Comparison of ENCODE assay signal across 13 mouse cellular contexts in genomic region chr3:50307339-50308327, GRCm38 (mm10).
DNase-seq lines count a peak whose midpoint lies in the region; ATAC-seq and TF ChIP-seq lines count a peak whose summit lies in the region.
"Had no signal": no experiment of that assay in that cellular context is flagged by ENCODE, and none has a peak within 500 bp of the region (broad histone marks: within the 10 kb centered on the region; RNA-seq: fewer than 3 reads in every experiment).

No protein-coding gene starts in this region.

- no peak overlapping the region for H3K27ac ChIP-seq in midbrain, embryonic 15.5 days
- H3K27ac ChIP-seq in midbrain, embryonic 10.5 days (replicated peaks), result no peak overlapping the region
- H3K27ac ChIP-seq in embryonic facial prominence, embryonic 14.5 days (replicated peaks; ENCODE audit: low read depth, low read length), result no peak overlapping the region
- H3K27ac ChIP-seq: heart, embryonic 13.5 days; hindbrain, embryonic 10.5 days had no signal

- no peak overlapping the region for H3ac ChIP-seq in myocyte (ENCODE audit: control insufficient read depth, insufficient read length)

- WGBS in midbrain, embryonic 15.5 days, result 67% methylated on average over 14 of the region's 14 CpGs
- 88% methylated on average over 14 of the region's 14 CpGs for WGBS in midbrain, embryonic 10.5 days
- 52% methylated on average over 14 of the region's 14 CpGs for WGBS in embryonic facial prominence, embryonic 14.5 days

- peak; percentile 39; the same call in 1 of the 2 replicates for ATAC-seq in midbrain, embryonic 15.5 days (replicated peaks)
- ATAC-seq in embryonic facial prominence, embryonic 14.5 days (ENCODE audit: low read depth), result no peak; the same call in 1 of the 2 replicates

- TF ChIP-seq POLR2A in myocyte (IDR thresholded peaks at IDR 0.05; ENCODE audit: insufficient read length, low read depth), result no peak

- no peaks in the 10 kb centered on the region for H3K9me3 ChIP-seq in midbrain, embryonic 15.5 days
- H3K9me3 ChIP-seq in midbrain, embryonic 10.5 days (replicated peaks), result no peaks in the 10 kb centered on the region
- no peaks in the 10 kb centered on the region for H3K9me3 ChIP-seq in embryonic facial prominence, embryonic 14.5 days (ENCODE audit: control insufficient read depth, low read length)
- H3K9me3 ChIP-seq: heart, embryonic 13.5 days; hindbrain, embryonic 10.5 days had no signal

- no peak for DNase-seq in midbrain, embryonic 10.5 days (ENCODE audit: low spot score)
- peak; percentile 65 for DNase-seq in embryonic facial prominence, embryonic 14.5 days (ENCODE audit: low spot score)
- DNase-seq in lung, postnatal 25 days (ENCODE audit: low spot score), result no peak
- no peak for DNase-seq in gastrocnemius, postnatal 36 days
- DNase-seq in adipocyte (ENCODE audit: low spot score), result no peak
- DNase-seq: cerebellum, adult 9-10 months; kidney, adult 11 months; lung, adult 18-20 months; retina, postnatal 1 day had no signal

- H3K4me1 ChIP-seq in midbrain, embryonic 15.5 days, result no peaks in the 10 kb centered on the region
- H3K4me1 ChIP-seq in midbrain, embryonic 10.5 days, result no peaks in the 10 kb centered on the region
- 0 out of 2 replicates have a peak, but pooled peaks cover 4% of the 10 kb centered on the region for H3K4me1 ChIP-seq in embryonic facial prominence, embryonic 14.5 days (ENCODE audit: control insufficient read depth, insufficient read depth, low read length)
- H3K4me1 ChIP-seq: hindbrain, embryonic 10.5 days had no signal

- no peaks in the 10 kb centered on the region for H3K79me2 ChIP-seq in myocyte (ENCODE audit: control insufficient read depth, insufficient read depth)

- no peaks in the 10 kb centered on the region for H3K36me3 ChIP-seq in midbrain, embryonic 15.5 days (replicated peaks)
- no peaks in the 10 kb centered on the region for H3K36me3 ChIP-seq in midbrain, embryonic 10.5 days
- no peaks in the 10 kb centered on the region for H3K36me3 ChIP-seq in embryonic facial prominence, embryonic 14.5 days (ENCODE audit: control insufficient read depth, insufficient read depth, low read length)
- H3K36me3 ChIP-seq in myocyte (ENCODE audit: control insufficient read depth, insufficient read depth), result no peaks in the 10 kb centered on the region
- H3K36me3 ChIP-seq: heart, embryonic 13.5 days; hindbrain, embryonic 10.5 days had no signal

- H3K4me3 ChIP-seq in midbrain, embryonic 15.5 days, result no peak overlapping the region
- no peak overlapping the region for H3K4me3 ChIP-seq in midbrain, embryonic 10.5 days
- H3K4me3 ChIP-seq in embryonic facial prominence, embryonic 14.5 days (ENCODE audit: low read depth, low read length), result no peak overlapping the region
- H3K4me3 ChIP-seq in myocyte, result no peak overlapping the region
- H3K4me3 ChIP-seq: heart, embryonic 13.5 days; hindbrain, embryonic 10.5 days had no signal

- no peak overlapping the region for H3K9ac ChIP-seq in midbrain, embryonic 15.5 days
- H3K9ac ChIP-seq in embryonic facial prominence, embryonic 14.5 days (ENCODE audit: low read depth, low read length), result no peak overlapping the region
- H3K9ac ChIP-seq: heart, embryonic 13.5 days had no signal

- intact Hi-C loops in gastrocnemius, postnatal 36 days (cut with DNase I), result loop anchor here (10.0 kb wide), 1 partner anchor 77 kb away; no protein-coding TSS in a partner anchor

- H3K27me3 ChIP-seq in midbrain, embryonic 15.5 days (replicated peaks), result no peaks in the 10 kb centered on the region
- H3K27me3 ChIP-seq in midbrain, embryonic 10.5 days (ENCODE audit: low read depth, poor library complexity, severe bottlenecking), result no peaks in the 10 kb centered on the region
- no peaks in the 10 kb centered on the region for H3K27me3 ChIP-seq in embryonic facial prominence, embryonic 14.5 days (replicated peaks; ENCODE audit: control insufficient read depth, insufficient read depth, low read length)
- H3K27me3 ChIP-seq in myocyte (ENCODE audit: control insufficient read depth, insufficient read depth, insufficient read length), result no peaks in the 10 kb centered on the region
- H3K27me3 ChIP-seq: heart, embryonic 13.5 days had no signal

- H3K4me2 ChIP-seq in midbrain, embryonic 15.5 days, result no peak overlapping the region
- H3K4me2 ChIP-seq in embryonic facial prominence, embryonic 14.5 days (ENCODE audit: low read depth, low read length), result no peak overlapping the region
- peak overlapping the region; percentile 44 for H3K4me2 ChIP-seq in myocyte (ENCODE audit: low read depth)
- H3K4me2 ChIP-seq: heart, embryonic 13.5 days had no signal

TF ChIP-seq in myocyte, 11 proteins besides CTCF, POLR2A, EP300 and RAD21:
- TF ChIP-seq TCF3 (IDR thresholded peaks at IDR 0.05; ENCODE audit: insufficient read length, low read depth) (peak; percentile 82), TCF12 (IDR thresholded peaks at IDR 0.05; ENCODE audit: insufficient read depth, poor library complexity, severe bottlenecking) (peak; percentile 90), USF1 (IDR thresholded peaks at IDR 0.05; ENCODE audit: low read depth) (no peak), MYOG (IDR thresholded peaks at IDR 0.05; ENCODE audit: control insufficient read depth in 1 of 3, insufficient read depth in 1 of 3, insufficient read length in 2 of 3, low read depth in 2 of 3) (peak; percentile 36 to 95 (median 76)), MYOD1 (IDR thresholded peaks at IDR 0.05; ENCODE audit: control insufficient read depth in 1 of 3, insufficient read length in 2 of 3, low read depth in 2 of 3) (peak; percentile 84 to 97 (median 96)), MAX (IDR thresholded peaks at IDR 0.05; ENCODE audit: low read depth) (no peak), REST (IDR thresholded peaks at IDR 0.05; ENCODE audit: insufficient read depth, insufficient read length) (no peak), E2F4 (IDR thresholded peaks at IDR 0.05; ENCODE audit: insufficient read depth) (no peak), CEBPB (IDR thresholded peaks at IDR 0.05; ENCODE audit: insufficient read depth, poor library complexity, severe bottlenecking) (no peak)
